Mouse (Mus musculus) thymus, postnatal 10 days (tissue): ENCODE data around the gene Sept11.
A peak's percentile ranks its signal among the peaks of the same experiment; 100 is the strongest.

ENCODE experiments used
- DNase-seq, 2 experiments: peaks; one replicate each; pipeline ENCODE4 v3.0.0; 2021; ENCODE audit warnings: low spot score in 2 of 2

Gene Sept11

GRCm38 (mm10) chr5:93127722-93128121 is 34.5 kb downstream of the Sept11 start:
- no peak for DNase-seq

GRCm38 (mm10) chr5:93128765-93129164 is 35.5 kb downstream of the Sept11 start:
- no peak for DNase-seq

GRCm38 (mm10) chr5:93129953-93130352 is 36.7 kb downstream of the Sept11 start:
- no peak for DNase-seq

- no peak for DNase-seq
These were observed 38.2 kb downstream of the Sept11 start for GRCm38 (mm10) chr5:93131401-93131800.

- DNase-seq: no peak
These were observed 40.4 kb downstream of the Sept11 start for GRCm38 (mm10) chr5:93133445-93134244.

GRCm38 (mm10) chr5:93135368-93136107 is 42.3 kb downstream of the Sept11 start:
- no peak for DNase-seq

- peak; percentile 30 to 44 for DNase-seq
These were observed 43.8 kb downstream of the Sept11 start for GRCm38 (mm10) chr5:93136956-93137586.

GRCm38 (mm10) chr5:93139350-93139749 is 46.1 kb downstream of the Sept11 start:
- DNase-seq: no peak

- DNase-seq: no peak
These were observed 47.5 kb downstream of the Sept11 start for GRCm38 (mm10) chr5:93140747-93141146.

- no peak for DNase-seq
These were observed 50.3 kb downstream of the Sept11 start for GRCm38 (mm10) chr5:93143360-93144091.

GRCm38 (mm10) chr5:93144874-93145273 is 51.6 kb downstream of the Sept11 start:
- DNase-seq: no peak

- no peak for DNase-seq
These were observed 52.3 kb downstream of the Sept11 start for GRCm38 (mm10) chr5:93145504-93145903.

GRCm38 (mm10) chr5:93149969-93150777 is 56.9 kb downstream of the Sept11 start:
- DNase-seq: no peak

GRCm38 (mm10) chr5:93151985-93152384 is 58.7 kb downstream of the Sept11 start:
- peak in 1 of 2 experiments; percentile 10 for DNase-seq

GRCm38 (mm10) chr5:93152451-93152850 is 59.2 kb downstream of the Sept11 start:
- DNase-seq: no peak

GRCm38 (mm10) chr5:93154401-93154800 is 61.2 kb downstream of the Sept11 start:
- no peak for DNase-seq

- DNase-seq: peak in 1 of 2 experiments; percentile 13
These were observed 70.3 kb downstream of the Sept11 start for GRCm38 (mm10) chr5:93163541-93163940.

GRCm38 (mm10) chr5:93167919-93168516 is 74.8 kb downstream of the Sept11 start:
- DNase-seq: no peak

- DNase-seq: no peak
These were observed 75.4 kb downstream of the Sept11 start for GRCm38 (mm10) chr5:93168654-93169053.

- no peak for DNase-seq
These were observed 78.2 kb downstream of the Sept11 start for GRCm38 (mm10) chr5:93171420-93171819.

GRCm38 (mm10) chr5:93172536-93172935 is 79.3 kb downstream of the Sept11 start:
- DNase-seq: no peak
